Mouse (Mus musculus) right cerebral cortex, postnatal 4 days (tissue): ENCODE data around the gene Ttc16.

Experiments
- DNase-seq: peaks from one replicate; pipeline ENCODE4 v3.0.0-alpha.2; 2022

Ttc16 gene

GRCm38 (mm10) chr2:32712934-32713817 is 62.3 kb downstream of the Ttc16 start, which contains the start of gene Cdk9:
Gene Cdk9, minus strand, starts transcription at chr2:32713076.
- DNase-seq: peak; percentile 91

GRCm38 (mm10) chr2:32712586-32712933 is 62.9 kb downstream of the Ttc16 start:
- DNase-seq: peak; percentile 91

GRCm38 (mm10) chr2:32712108-32712551 is 63.3 kb downstream of the Ttc16 start:
- DNase-seq: peak; percentile 44

GRCm38 (mm10) chr2:32711301-32712056 is 64.0 kb downstream of the Ttc16 start:
- DNase-seq: no peak

GRCm38 (mm10) chr2:32710425-32710824 is 65.0 kb downstream of the Ttc16 start:
- no peak for DNase-seq

GRCm38 (mm10) chr2:32709521-32710137 is 65.8 kb downstream of the Ttc16 start:
- DNase-seq: no peak

GRCm38 (mm10) chr2:32708643-32709042 is 66.8 kb downstream of the Ttc16 start:
- DNase-seq: peak; percentile 79
